9 mouse cellular contexts compared by ENCODE assay signal in the genomic region with DNA sequence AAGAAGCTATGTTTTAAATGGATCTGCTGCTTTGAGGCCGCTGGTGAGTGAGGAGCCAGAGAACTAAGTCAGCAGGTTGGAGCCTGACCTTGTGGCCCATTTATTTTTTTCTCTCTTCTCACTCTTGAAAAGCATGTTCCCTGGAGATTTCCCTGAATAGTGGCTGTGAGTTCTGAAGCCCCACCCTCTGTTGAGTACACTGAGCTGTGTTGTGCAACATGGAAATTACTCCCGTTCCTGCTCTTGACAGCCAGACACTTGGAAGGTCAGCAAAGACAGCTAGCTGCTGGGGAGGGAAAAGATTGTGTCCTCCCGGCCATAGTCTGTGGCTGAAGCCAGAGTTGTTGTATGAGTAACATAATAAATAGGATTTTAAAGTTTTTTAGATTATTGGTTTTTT.
DNase-seq lines count a peak whose midpoint lies in the region; ATAC-seq and TF ChIP-seq lines count a peak whose summit lies in the region.
"Had no signal": no experiment of that assay in that cellular context is flagged by ENCODE, and none has a peak within 500 bp of the region (broad histone marks: within the 10 kb centered on the region; RNA-seq: fewer than 3 reads in every experiment).

No protein-coding gene starts in this region.

- 13% methylated on average over 3 of the region's 3 CpGs for WGBS in heart, embryonic 16.5 days
- WGBS in liver, adult 2 months, result 9% methylated on average over 3 of the region's 3 CpGs

- no peak for TF ChIP-seq POLR2A in liver, adult 2 months (IDR thresholded peaks at IDR 0.05; ENCODE audit: extremely low read depth, insufficient read depth, low read length)

- no peaks in the 10 kb centered on the region for H3K27me3 ChIP-seq in heart, embryonic 16.5 days (ENCODE audit: control insufficient read depth, insufficient read depth, low read length)
- H3K27me3 ChIP-seq in liver, adult 2 months (ENCODE audit: control insufficient read depth, insufficient read depth, low read length), result no peaks in the 10 kb centered on the region

- peaks cover 30% of the 10 kb centered on the region for H3K4me1 ChIP-seq in heart, embryonic 16.5 days (ENCODE audit: control insufficient read depth, insufficient read depth, low read length)
- H3K4me1 ChIP-seq in liver, adult 2 months (ENCODE audit: control insufficient read depth, insufficient read depth, low read length), result peaks cover 10% of the 10 kb centered on the region

- TF ChIP-seq CTCF in liver, adult 2 months (IDR thresholded peaks at IDR 0.05; ENCODE audit: low read depth, low read length), result no peak

- no peaks in the 10 kb centered on the region for H3K36me3 ChIP-seq in heart, embryonic 16.5 days (ENCODE audit: control insufficient read depth, insufficient read depth)
- no peaks in the 10 kb centered on the region for H3K36me3 ChIP-seq in liver, adult 2 months (ENCODE audit: control insufficient read depth, insufficient read depth, low read length)
- H3K36me3 ChIP-seq: G1E had no signal

- no peak overlapping the region for H3K4me2 ChIP-seq in heart, embryonic 16.5 days (ENCODE audit: low read depth, low read length)

- no peak overlapping the region for H3K4me3 ChIP-seq in heart, embryonic 16.5 days (ENCODE audit: low read length)
- no peak overlapping the region for H3K4me3 ChIP-seq in liver, adult 2 months (ENCODE audit: insufficient read depth, low read depth, low read length)

- no peaks in the 10 kb centered on the region for H3K9me3 ChIP-seq in heart, embryonic 16.5 days (replicated peaks; ENCODE audit: control insufficient read depth, low read length)

- no peaks in the 10 kb centered on the region for H3K79me2 ChIP-seq in liver, adult 2 months (ENCODE audit: control insufficient read depth, insufficient read depth, low read length)

- DNase-seq in 3T3-L1 (ENCODE audit: low read depth, low spot score), result peak; percentile 12
- DNase-seq in adrenal gland, postnatal 10 days, result peak; percentile 74
- peak; percentile 97 for DNase-seq in liver, adult 2 months (ENCODE audit: extremely low read depth, low read depth, low spot score)
- DNase-seq in right cerebral cortex, adult 18-20 months, result no peak
- DNase-seq in cerebellum, adult 18-20 months, result no peak
- no peak for DNase-seq in thymus, postnatal 4 days

- H3K9ac ChIP-seq in heart, embryonic 16.5 days (ENCODE audit: low read length), result no peak overlapping the region
- H3K9ac ChIP-seq in liver, adult 2 months (ENCODE audit: low read depth, low read length), result no peak overlapping the region

- peak overlapping the region; percentile 79 for H3K27ac ChIP-seq in heart, embryonic 16.5 days (ENCODE audit: low read length)
- no peak overlapping the region for H3K27ac ChIP-seq in liver, adult 2 months (replicated peaks; ENCODE audit: insufficient read depth, low read depth, low read length)

- peak; percentile 90 for ATAC-seq in heart, embryonic 16.5 days (replicated peaks; ENCODE audit: extremely low read depth, insufficient read depth, low FRiP score)
- ATAC-seq in megakaryocyte, adult 5-6 weeks (ENCODE audit: poor library complexity, severe bottlenecking), result no peak

Comparison
In these comparisons a context has a peak if more than half of its experiments do, and no peak if none do; other contexts are left out.
1. DNase-seq: peak in 3T3-L1 (single experiment), adrenal gland, postnatal 10 days (single experiment) and liver, adult 2 months (single experiment); none in right cerebral cortex, adult 18-20 months (single experiment), cerebellum, adult 18-20 months (0 of 2) and thymus, postnatal 4 days (single experiment).